Comparison of ENCODE assay signal across 16 mouse cellular contexts in the genomic region with DNA sequence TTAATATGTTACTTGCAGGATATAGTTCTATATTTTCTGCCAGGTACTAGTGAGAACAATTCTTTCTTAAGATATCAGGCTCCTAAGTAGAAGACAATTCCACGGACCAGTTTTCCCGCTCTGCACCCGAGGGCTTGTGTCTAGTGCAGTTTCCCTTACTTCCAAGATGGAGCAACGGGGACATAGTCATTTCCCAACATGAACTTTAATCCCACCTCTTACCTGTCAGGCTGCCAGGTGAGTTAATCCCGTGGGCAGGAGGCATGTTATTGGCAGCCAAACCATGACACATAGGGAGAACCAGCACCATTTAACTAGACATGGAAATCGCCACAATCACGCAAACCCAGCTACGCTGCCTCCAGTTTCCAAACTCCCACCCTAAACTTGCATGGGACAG.
"Had no signal": no experiment of that assay in that cellular context is flagged by ENCODE, and none has a peak within 500 bp of the region (broad histone marks: within the 10 kb centered on the region; RNA-seq: fewer than 3 reads in every experiment).

No protein-coding gene starts in this region.

- H3K4me2 ChIP-seq: neural tube, embryonic 13.5 days; neural tube, embryonic 15.5 days; stomach, embryonic 15.5 days had no signal

- DNase-seq: retina, postnatal 1 day; right cerebral cortex, adult 18-20 months; right cerebral cortex, postnatal 14 days; right cerebral cortex, postnatal 25 days; right cerebral cortex, postnatal 4 days; spleen, adult 18-20 months; thymus, adult 18-20 months; thymus, adult 2 months; thymus, postnatal 14 days; thymus, postnatal 25 days; thymus, postnatal 36 days; thymus, postnatal 4 days had no signal

- H3K9me3 ChIP-seq: neural tube, embryonic 13.5 days; neural tube, embryonic 15.5 days; stomach, embryonic 15.5 days had no signal

- H3K9ac ChIP-seq: neural tube, embryonic 13.5 days; neural tube, embryonic 15.5 days; stomach, embryonic 15.5 days had no signal

- H3K4me3 ChIP-seq: neural tube, embryonic 13.5 days; neural tube, embryonic 15.5 days; stomach, embryonic 15.5 days had no signal

- H3K4me1 ChIP-seq: neural tube, embryonic 13.5 days; neural tube, embryonic 15.5 days; stomach, embryonic 15.5 days had no signal

- H3K36me3 ChIP-seq: neural tube, embryonic 13.5 days; neural tube, embryonic 15.5 days; stomach, embryonic 15.5 days had no signal

- H3K27ac ChIP-seq: neural tube, embryonic 13.5 days; neural tube, embryonic 15.5 days; stomach, embryonic 15.5 days; stomach, postnatal 0 days had no signal

- H3K27me3 ChIP-seq: neural tube, embryonic 13.5 days; neural tube, embryonic 15.5 days; stomach, embryonic 15.5 days had no signal
